Mouse (Mus musculus): ENCODE data around the gene Cdc14b.
"Not testable (repeated sequence)": the region's sequence is repeated elsewhere in the genome, so short reads cannot be mapped to it uniquely, and the experiment has no call there.

Gene Cdc14b

GRCm38 (mm10) chr13:64273352-64273751 is 1.7 kb downstream of the Cdc14b start:
- no peak for DNase-seq

GRCm38 (mm10) chr13:64268384-64268783 is 6.7 kb downstream of the Cdc14b start:
- DNase-seq, result no peak

GRCm38 (mm10) chr13:64267151-64267550 is 7.9 kb downstream of the Cdc14b start:
- no peak for DNase-seq

GRCm38 (mm10) chr13:64264586-64264985 is 10.5 kb downstream of the Cdc14b start:
- no peak for DNase-seq

- peak; percentile 45 for DNase-seq
Measured at GRCm38 (mm10) chr13:64259903-64260302, 15.2 kb downstream of the Cdc14b start.

- no peak for DNase-seq
Measured at GRCm38 (mm10) chr13:64258516-64258821, 16.6 kb downstream of the Cdc14b start.

- DNase-seq, result no peak
Measured at GRCm38 (mm10) chr13:64257814-64258515, 17.1 kb downstream of the Cdc14b start.

GRCm38 (mm10) chr13:64257010-64257813 is 17.9 kb downstream of the Cdc14b start:
- no peak for DNase-seq

- DNase-seq, result not testable (repeated sequence)
Measured at GRCm38 (mm10) chr13:64254185-64254584, 20.9 kb downstream of the Cdc14b start.

- no peak for DNase-seq
Measured at GRCm38 (mm10) chr13:64253697-64254096, 21.4 kb downstream of the Cdc14b start.

- no peak for DNase-seq
Measured at GRCm38 (mm10) chr13:64252147-64252546, 22.9 kb downstream of the Cdc14b start.

GRCm38 (mm10) chr13:64250363-64250762 is 24.7 kb downstream of the Cdc14b start:
- DNase-seq, result peak; percentile 51

- peak; percentile 95 for DNase-seq
Measured at GRCm38 (mm10) chr13:64248775-64249524, 26.1 kb downstream of the Cdc14b start.

GRCm38 (mm10) chr13:64248161-64248774 is 26.8 kb downstream of the Cdc14b start:
- peak; percentile 80 for DNase-seq

GRCm38 (mm10) chr13:64246106-64246505 is 29.0 kb downstream of the Cdc14b start:
- DNase-seq, result no peak

GRCm38 (mm10) chr13:64244685-64245261 is 30.3 kb downstream of the Cdc14b start:
- no peak for DNase-seq

- DNase-seq, result no peak
Measured at GRCm38 (mm10) chr13:64242721-64243120, 32.4 kb downstream of the Cdc14b start.

GRCm38 (mm10) chr13:64240626-64241025 is 34.5 kb downstream of the Cdc14b start:
- no peak for DNase-seq

GRCm38 (mm10) chr13:64237681-64238157 is 37.4 kb downstream of the Cdc14b start:
- DNase-seq, result no peak

GRCm38 (mm10) chr13:64237000-64237680 is 38.0 kb downstream of the Cdc14b start:
- DNase-seq, result peak; percentile 47

- no peak for DNase-seq
Measured at GRCm38 (mm10) chr13:64235777-64236176, 39.3 kb downstream of the Cdc14b start.
